ENCODE assay signal across 8 mouse cellular contexts in genomic region chr13:34077492-34078271, GRCm38 (mm10). TPM values are rescaled to one million over a fixed set of nuclear protein-coding genes. Genes with fewer than 3 reads are reported as not detected.
A peak's percentile ranks its signal among the peaks of the same experiment; 100 is the strongest.
DNase-seq lines count a peak whose midpoint lies in the region; ATAC-seq lines count a peak whose summit lies in the region.

TSS of gene Tubb2a (minus strand) at chr13:34078007.

- H3K9ac ChIP-seq in intestine, embryonic 15.5 days = peak within 1 kb of the TSS; percentile 67

- no peaks in the 10 kb centered on the region for H3K9me3 ChIP-seq in intestine, embryonic 15.5 days

- H3K4me1 ChIP-seq in intestine, embryonic 15.5 days (replicated peaks) = 0 out of 2 replicates have a peak, but pooled peaks cover 10% of the 10 kb centered on the region

- ATAC-seq in intestine, embryonic 15.5 days = peak; percentile 94
- ATAC-seq in megakaryocyte-erythroid progenitor cell, adult 5-6 weeks (replicated peaks; ENCODE audit: low FRiP score, low TSS enrichment, poor library complexity, severe bottlenecking) = peak; percentile 88

- peak; percentile 89 for DNase-seq in adrenal gland, adult 8-10 months
- DNase-seq in embryo, embryonic 11.5 days (ENCODE audit: low read depth, low spot score) = peak; percentile 78
- peak; percentile 92 for DNase-seq in gastrocnemius, postnatal 36 days
- DNase-seq in left cerebral cortex, postnatal 14 days (ENCODE audit: low spot score in 2 of 2) = peak; percentile 91 to 94
- peak; percentile 95 for DNase-seq in right cerebral cortex, postnatal 14 days
- peak; percentile 98 for DNase-seq in urinary bladder, postnatal 25 days (ENCODE audit: low spot score)

- peak within 1 kb of the TSS; percentile 72 for H3K4me3 ChIP-seq in intestine, embryonic 15.5 days (replicated peaks)

- H3K27ac ChIP-seq in intestine, embryonic 15.5 days = peak within 1 kb of the TSS; percentile 24; the same call in 1 of the 2 replicates

- intact Hi-C loops in gastrocnemius, postnatal 36 days (cut with DNase I) = loop anchor here (2.0 kb wide), 1 partner anchor 77 kb away; no protein-coding TSS in a partner anchor
- intact Hi-C loops in left cerebral cortex, postnatal 14 days (cut with DNase I) = loop anchor here (2.0 kb wide), 2 partner anchors 51 to 77 kb away; no protein-coding TSS in a partner anchor

- no peaks in the 10 kb centered on the region for H3K36me3 ChIP-seq in intestine, embryonic 15.5 days

- H3K27me3 ChIP-seq in intestine, embryonic 15.5 days (replicated peaks) = no peaks in the 10 kb centered on the region

- H3K4me2 ChIP-seq in intestine, embryonic 15.5 days (replicated peaks) = peak within 1 kb of the TSS; percentile 94

- under 1% methylated on average over 45 of the region's 45 CpGs for WGBS in intestine, embryonic 15.5 days

RNA-seq across cellular contexts. Expression of gene Tubb2a, which starts in this region (rescaled TPM):
- total RNA-seq in adrenal gland, adult 8-10 months (2022) = 10 to 100 TPM; 21.4 to 34.1 (median 28.2) TPM
- total RNA-seq in gastrocnemius, postnatal 36 days (2021) = 10 to 100 TPM; 11.4 to 11.5 TPM
- 170 TPM in 2 replicates for polyA plus RNA-seq in intestine, embryonic 15.5 days (2015; fragmentation: Nextera tagmentation; extraction: Ambion mirVana)
- total RNA-seq in left cerebral cortex, postnatal 14 days (2021) = 1,000 to 10,000 TPM; 1,973 to 2,002 TPM
- 18.2 and 19.1 TPM in 2 replicates for total RNA-seq in megakaryocyte-erythroid progenitor cell, adult 5-6 weeks (2014; fragmentation: Nextera tagmentation)
- 19.0 and 21.9 TPM in 2 replicates for total RNA-seq in megakaryocyte-erythroid progenitor cell, adult 5-6 weeks (2017)

Comparison
In these comparisons a context has a peak if more than half of its experiments do, and no peak if none do; other contexts are left out.
1. Peak in every context shown above with its lines: DNase-seq, ATAC-seq, H3K4me3 ChIP-seq and H3K27ac ChIP-seq.
2. RNA of gene Tubb2a (total RNA-seq): 1,973 to 2,002 TPM in left cerebral cortex, postnatal 14 days; 21.4 to 34.1 TPM in adrenal gland, adult 8-10 months, 18.2 to 21.9 TPM in megakaryocyte-erythroid progenitor cell, adult 5-6 weeks and 11.4 to 11.5 TPM in gastrocnemius, postnatal 36 days; every median in the first group is over 10 times any median in the second.